Mouse (Mus musculus) heart, embryonic 14.5 days (tissue): ENCODE data around the gene Rtkn2. TPM values are rescaled to one million over a fixed set of nuclear protein-coding genes. Genes with fewer than 3 reads are reported as not detected.

Experiments
- ATAC-seq: fragments of 200-750 bp; cut with Nextera tagmentation; 2 replicates; pipeline ENCODE4 v1.8.0; 2017; ENCODE audit warnings: low read depth, moderate TSS enrichment; ENCODE audit not compliant: insufficient number of reproducible peaks, insufficient read depth, low FRiP score
- H3K27ac ChIP-seq, 2 experiments: fragments of 200-500 bp in 1 of 2; fragments of 300-500 bp in 1 of 2; sonication (generic) in 1 of 2; replicated peaks in 1 of 2; 2 replicates each; pipeline ENCODE4 v1.5.1; 2012 to 2014; ENCODE audit warnings: low read depth in 2 of 2, low read length in 2 of 2, control low read depth in 1 of 2, mild to moderate bottlenecking in 1 of 2, mixed read lengths in 1 of 2; ENCODE audit not compliant: control insufficient read depth in 1 of 2, insufficient read depth in 1 of 2
- H3K27me3 ChIP-seq: fragments of 300-500 bp; sonication (generic); 2 replicates; pipeline ENCODE4 v1.6.1; 2014; ENCODE audit warnings: mild to moderate bottlenecking, low read length, control low read depth; ENCODE audit not compliant: control insufficient read depth, insufficient read depth
- H3K36me3 ChIP-seq: fragments of 300-500 bp; sonication (generic); 2 replicates; pipeline ENCODE4 v1.6.1; 2014; ENCODE audit warnings: mild to moderate bottlenecking, control low read depth, low read length, mixed read lengths; ENCODE audit not compliant: control insufficient read depth, insufficient read depth
- H3K4me1 ChIP-seq, 2 experiments: fragments of 200-500 bp in 1 of 2; fragments of 300-500 bp in 1 of 2; sonication (generic) in 1 of 2; 2 replicates each; pipeline ENCODE4 v1.6.1; 2012 to 2014; ENCODE audit warnings: low read length in 2 of 2, control low read depth in 1 of 2, mixed read lengths in 1 of 2; ENCODE audit not compliant: control insufficient read depth in 2 of 2, insufficient read depth in 2 of 2
- H3K4me2 ChIP-seq: fragments of 300-500 bp; sonication (generic); 2 replicates; pipeline ENCODE4 v1.6.1; 2014; ENCODE audit warnings: mild to moderate bottlenecking, low read length
- H3K4me3 ChIP-seq, 2 experiments: fragments of 200-500 bp in 1 of 2; fragments of 300-500 bp in 1 of 2; sonication (generic) in 1 of 2; 2 replicates each; pipeline ENCODE4 v1.5.1; 2012 to 2014; ENCODE audit warnings: low read length in 2 of 2, mild to moderate bottlenecking in 2 of 2, control low read depth in 1 of 2, low read depth in 1 of 2, moderate library complexity in 1 of 2; ENCODE audit not compliant: control insufficient read depth in 1 of 2, insufficient read depth in 1 of 2
- H3K9ac ChIP-seq: fragments of 300-500 bp; sonication (generic); 2 replicates; pipeline ENCODE4 v1.6.1; 2014; ENCODE audit warnings: mild to moderate bottlenecking, low read length
- H3K9me3 ChIP-seq: fragments of 300-500 bp; sonication (generic); 2 replicates; pipeline ENCODE4 v1.6.1; 2016; ENCODE audit warnings: low read length, control low read depth; ENCODE audit not compliant: control insufficient read depth
- WGBS: fragments of 180-500 bp; shearing (Covaris S2); extraction: QIAGEN DNeasy Blood & Tissue Kit; methylation state at CpG from one replicate; pipeline ENCODE4 v1.1.7; 2014; 5-methylcytosine and 5-hydroxymethylcytosine counted together
- polyA plus RNA-seq: library from polyadenylated mRNA; unstranded; fragments of >200 nt; fragmentation: Nextera tagmentation; extraction: Ambion mirVana; gene quantifications from 2 replicates; pipeline ENCODE4 v1.2.1, GENCODE M21; 2014

Gene Rtkn2
- polyA plus RNA-seq, 1 experiment from 2014 or later: 7.3 TPM

GRCm38 (mm10) chr10:68006491-68006890 is 27.1 kb downstream of the Rtkn2 start:
- ATAC-seq: no peak
- 86% methylated on average over 11 of the region's 11 CpGs for WGBS
- Histone ChIP-seq H3K4me3 (no peak overlapping the region), H3K9ac (no peak overlapping the region), H3K27ac (no peak overlapping the region), H3K4me1 (peaks cover 13 to 25% of the 10 kb centered on the region in 2 experiments), H3K36me3 (no peaks in the 10 kb centered on the region), H3K9me3 (no peaks in the 10 kb centered on the region), H3K27me3 (no peaks in the 10 kb centered on the region), H3K4me2 (no peak overlapping the region)

GRCm38 (mm10) chr10:68007103-68007502 is 27.7 kb downstream of the Rtkn2 start:
- H3K4me3 ChIP-seq: no peak overlapping the region
- no peak for ATAC-seq
- H3K4me1 ChIP-seq: peaks cover 13 to 25% of the 10 kb centered on the region in 2 experiments
- no peaks in the 10 kb centered on the region for H3K27me3 ChIP-seq
- H3K27ac ChIP-seq: no peak overlapping the region
- no peak overlapping the region for H3K4me2 ChIP-seq
- 91% methylated on average over 6 of the region's 6 CpGs for WGBS
- peaks cover 3% of the 10 kb centered on the region; the same call in 1 of the 2 replicates for H3K9me3 ChIP-seq
- no peak overlapping the region for H3K9ac ChIP-seq
- H3K36me3 ChIP-seq: 0 out of 2 replicates have a peak, but pooled peaks cover 3% of the 10 kb centered on the region

- Histone ChIP-seq H3K27ac (peak overlapping the region in 1 of 2 experiments; percentile 12; a peak in 1 of 4 replicates), H3K4me1 (peaks cover 13 to 25% of the 10 kb centered on the region in 2 experiments), H3K9me3 (peaks cover 5% of the 10 kb centered on the region; the same call in 1 of the 2 replicates), H3K4me2 (peak overlapping the region; percentile 19), H3K36me3 (0 out of 2 replicates have a peak, but pooled peaks cover 3% of the 10 kb centered on the region), H3K27me3 (no peaks in the 10 kb centered on the region), H3K9ac (no peak overlapping the region), H3K4me3 (no peak overlapping the region)
- 43% methylated on average over 13 of the region's 13 CpGs for WGBS
- ATAC-seq: no peak
These were observed 29.0 kb downstream of the Rtkn2 start for GRCm38 (mm10) chr10:68008198-68008955.

- Histone ChIP-seq H3K9ac (no peak overlapping the region), H3K27ac (peak overlapping the region in 1 of 2 experiments; percentile 12; a peak in 1 of 4 replicates), H3K36me3 (0 out of 2 replicates have a peak, but pooled peaks cover 3% of the 10 kb centered on the region), H3K4me3 (no peak overlapping the region), H3K4me2 (no peak overlapping the region), H3K9me3 (peaks cover 5% of the 10 kb centered on the region; the same call in 1 of the 2 replicates), H3K27me3 (no peaks in the 10 kb centered on the region), H3K4me1 (peaks cover 11 to 24% of the 10 kb centered on the region in 2 experiments)
- no peak for ATAC-seq
- 86% methylated on average over 9 of the region's 9 CpGs for WGBS
These were observed 29.9 kb downstream of the Rtkn2 start for GRCm38 (mm10) chr10:68009301-68009700.

GRCm38 (mm10) chr10:68009867-68010266 is 30.5 kb downstream of the Rtkn2 start:
- 90% methylated on average over 7 of the region's 7 CpGs for WGBS
- H3K9me3 ChIP-seq: peaks cover 5% of the 10 kb centered on the region; the same call in 1 of the 2 replicates
- H3K4me2 ChIP-seq: no peak overlapping the region
- 0 out of 2 replicates have a peak, but pooled peaks cover 3% of the 10 kb centered on the region for H3K36me3 ChIP-seq
- peaks cover 11 to 24% of the 10 kb centered on the region in 2 experiments for H3K4me1 ChIP-seq
- H3K27ac ChIP-seq: no peak overlapping the region
- no peak overlapping the region for H3K4me3 ChIP-seq
- H3K9ac ChIP-seq: no peak overlapping the region
- H3K27me3 ChIP-seq: no peaks in the 10 kb centered on the region
- no peak for ATAC-seq

GRCm38 (mm10) chr10:68013137-68013536 is 33.8 kb downstream of the Rtkn2 start:
- no peak overlapping the region for H3K9ac ChIP-seq
- no peaks in the 10 kb centered on the region for H3K27me3 ChIP-seq
- H3K27ac ChIP-seq: no peak overlapping the region
- 0 out of 2 replicates have a peak, but pooled peaks cover 3% of the 10 kb centered on the region for H3K36me3 ChIP-seq
- peaks cover 5% of the 10 kb centered on the region; the same call in 1 of the 2 replicates for H3K9me3 ChIP-seq
- no peak overlapping the region for H3K4me2 ChIP-seq
- no peak for ATAC-seq
- peaks cover 3 to 12% of the 10 kb centered on the region in 2 experiments for H3K4me1 ChIP-seq
- H3K4me3 ChIP-seq: no peak overlapping the region
- WGBS: 78% methylated on average over 2 of the region's 2 CpGs

- WGBS: 94% methylated on average over 2 of the region's 2 CpGs
- 0 out of 2 replicates have a peak, but pooled peaks cover 3% of the 10 kb centered on the region for H3K9me3 ChIP-seq
These were observed 41.4 kb downstream of the Rtkn2 start for GRCm38 (mm10) chr10:68020755-68021154.

More at GRCm38 (mm10) chr10:68020755-68021154, 41.4 kb downstream of the Rtkn2 start:
- H3K27ac ChIP-seq: no peak overlapping the region
- no peaks in the 10 kb centered on the region for H3K4me1 ChIP-seq
- no peaks in the 10 kb centered on the region for H3K27me3 ChIP-seq
- H3K4me2 ChIP-seq: no peak overlapping the region
- peaks cover 7% of the 10 kb centered on the region; the same call in 1 of the 2 replicates for H3K36me3 ChIP-seq
- no peak overlapping the region for H3K9ac ChIP-seq
- ATAC-seq: no peak
- no peak overlapping the region for H3K4me3 ChIP-seq
